Mouse (Mus musculus) CD4-positive, CD25-positive, alpha-beta regulatory T cell, adult 4 months (primary cell): Measurements from ENCODE around the gene Cog6. TPM values are rescaled to one million over a fixed set of nuclear protein-coding genes. Genes with fewer than 3 reads are reported as not detected.
"Not testable (repeated sequence)": the region's sequence is repeated elsewhere in the genome, so short reads cannot be mapped to it uniquely, and the experiment has no call there.

Experiments
- ATAC-seq: one replicate; pipeline ENCODE4 v1.8.0; 2017
- polyA plus RNA-seq, 2 experiments: library from polyadenylated mRNA; unstranded; fragments of 100-300 nt; shearing (Covaris generic); gene quantifications; one replicate each; pipeline ENCODE4 v1.2.1; 2017

Cog6 gene
- polyA plus RNA-seq, 2 experiments from 2014 or later = 21.3 to 27.9 TPM

DNA sequence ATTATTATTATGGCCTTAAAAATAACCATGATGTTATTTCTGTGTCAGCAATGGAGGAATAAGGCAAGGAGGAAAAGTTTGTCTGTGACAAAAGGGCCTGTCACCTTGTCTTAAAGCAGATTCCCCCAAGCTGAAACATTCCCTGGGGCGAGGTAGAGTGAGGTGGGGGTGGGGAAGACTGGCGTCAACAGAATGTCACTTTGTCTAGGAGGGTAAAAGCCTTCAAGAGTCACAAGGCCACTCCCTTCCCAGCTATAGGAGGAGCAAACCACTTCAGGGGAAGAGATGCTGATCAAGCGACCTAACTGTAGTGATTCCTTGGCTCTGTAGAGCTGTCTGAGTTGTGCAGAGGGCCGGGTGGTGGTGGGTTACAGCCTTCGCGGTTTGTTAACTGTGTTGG lies 14.5 kb upstream of the Cog6 start:
- no peak for ATAC-seq

DNA sequence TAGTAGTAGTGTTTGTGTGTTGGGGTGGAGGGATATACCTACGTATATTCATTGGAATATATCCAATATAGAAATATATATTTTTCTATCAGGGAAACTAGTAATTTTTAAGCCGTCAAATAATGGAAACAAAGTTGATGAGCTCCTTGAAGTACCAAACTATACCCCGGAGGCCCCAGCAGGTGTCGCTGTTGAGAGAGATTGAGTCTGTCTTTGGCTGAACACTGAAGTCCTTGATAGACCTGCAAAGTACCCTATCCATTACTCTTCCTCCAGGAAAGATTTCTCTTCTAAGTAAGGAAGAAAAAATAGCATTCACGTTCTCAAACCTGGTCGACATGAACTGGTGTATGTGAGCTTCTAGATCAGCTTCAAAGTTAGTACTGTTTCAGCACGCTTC lies 12.0 kb upstream of the Cog6 start:
- ATAC-seq = peak; percentile 73

DNA sequence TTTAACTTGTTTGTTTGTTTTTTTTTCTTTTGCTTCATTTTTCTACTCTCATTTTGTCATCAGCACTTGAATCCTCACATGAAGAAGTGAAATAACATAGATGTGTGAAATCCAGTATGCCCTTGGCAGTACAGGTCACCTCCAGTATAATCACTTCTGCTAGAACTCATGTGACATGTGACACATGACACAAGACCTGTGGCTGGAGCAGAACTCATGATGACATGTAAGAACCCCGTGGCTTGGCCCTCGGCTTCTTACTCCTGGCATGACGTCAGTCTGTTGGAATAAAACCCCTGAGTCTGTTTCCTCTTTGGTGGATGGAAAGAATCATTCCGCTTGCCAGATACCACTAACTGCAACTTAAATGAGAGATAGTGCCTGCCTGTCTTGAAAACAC lies 10.3 kb upstream of the Cog6 start:
- ATAC-seq = no peak

DNA sequence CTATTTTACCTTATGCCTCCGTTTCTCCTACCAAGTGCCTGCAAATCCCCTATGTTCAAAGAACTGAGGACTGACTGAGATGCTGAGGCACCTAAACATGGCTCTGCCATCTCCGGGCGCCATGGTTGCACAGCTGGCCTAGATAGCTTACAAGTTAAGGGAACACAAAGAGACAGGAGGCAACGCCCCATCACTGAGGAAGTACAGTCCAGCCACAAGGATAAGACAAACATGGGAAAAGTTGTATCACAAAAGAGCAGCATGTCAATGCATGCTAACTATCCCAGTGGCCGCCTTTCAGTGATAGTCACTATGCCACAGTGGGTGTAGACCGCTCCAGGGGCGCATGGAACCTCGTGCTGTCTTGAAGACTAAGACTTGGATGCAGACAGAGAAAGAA lies 9.6 kb downstream of the Cog6 start:
- ATAC-seq = no peak

DNA sequence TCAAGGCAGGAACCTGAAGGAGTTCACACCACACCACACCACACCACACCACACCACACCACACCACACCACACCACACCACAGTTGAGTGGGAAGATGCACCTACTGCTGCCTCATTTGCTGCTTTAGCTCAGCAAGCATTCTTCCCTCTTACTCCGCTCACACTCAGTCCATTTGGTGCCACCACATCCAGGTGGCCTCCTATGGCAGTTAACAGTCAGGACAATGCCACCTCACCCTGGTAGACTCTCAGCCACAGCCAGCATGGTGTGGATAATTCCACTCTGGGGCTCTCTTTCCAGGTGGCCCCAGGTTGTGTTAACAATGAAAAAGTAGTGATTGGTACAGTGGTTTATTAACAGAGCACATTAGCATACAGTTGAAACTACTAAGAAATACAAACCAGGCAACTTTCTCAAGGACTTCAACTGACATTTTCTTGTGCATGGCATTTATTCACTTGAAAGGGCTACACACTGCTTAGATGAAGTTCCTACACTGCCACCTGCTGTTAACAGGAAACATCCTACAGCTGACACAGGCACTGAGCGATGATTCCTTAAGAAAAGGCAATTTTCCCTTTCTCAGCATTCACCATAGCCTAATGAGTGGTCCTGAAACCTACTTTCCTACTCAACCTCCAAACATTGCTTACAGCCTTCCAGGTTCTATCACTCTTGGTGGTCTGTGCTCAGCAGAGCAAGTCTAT lies 12.5 kb downstream of the Cog6 start:
- peak; percentile 77 for ATAC-seq

DNA sequence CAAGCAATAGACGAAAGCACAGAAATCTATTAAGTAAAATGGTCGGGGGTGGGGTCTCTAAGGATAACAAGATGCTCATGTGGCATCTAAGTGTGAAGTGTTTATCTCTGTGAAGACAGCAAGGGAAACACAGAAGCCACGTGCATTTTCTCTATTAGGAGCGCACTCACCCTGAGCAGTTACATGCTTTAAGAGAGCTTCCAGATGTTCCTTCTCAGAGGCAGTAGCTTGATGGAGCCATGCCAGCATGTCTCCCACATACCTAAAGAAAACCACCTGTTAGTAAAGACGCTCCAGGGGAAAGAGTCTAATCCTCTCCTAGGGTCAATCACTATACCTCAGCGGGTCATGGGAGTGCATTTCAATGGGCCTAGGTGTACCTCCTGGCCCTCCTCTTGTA lies 15.0 kb downstream of the Cog6 start:
- ATAC-seq = no peak

DNA sequence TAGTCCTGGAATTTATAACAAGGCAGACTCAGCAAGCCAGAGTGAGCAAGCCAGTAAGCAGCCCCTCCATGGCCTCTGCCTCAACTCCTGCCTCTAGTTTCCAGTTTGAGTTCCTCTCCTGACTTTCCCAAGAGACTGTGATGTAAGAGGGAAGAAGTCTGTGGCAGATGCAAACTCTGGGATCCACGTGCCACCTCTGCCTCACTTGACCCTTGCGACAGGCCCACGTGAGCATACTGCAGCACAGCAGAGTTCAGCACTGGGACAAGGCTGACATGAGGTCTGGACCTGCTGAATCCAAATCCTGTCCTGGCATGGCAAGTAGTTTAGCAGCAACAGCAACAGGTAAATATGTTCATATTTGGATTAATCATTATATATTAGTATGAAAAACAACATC lies 17.0 kb downstream of the Cog6 start:
- no peak for ATAC-seq

DNA sequence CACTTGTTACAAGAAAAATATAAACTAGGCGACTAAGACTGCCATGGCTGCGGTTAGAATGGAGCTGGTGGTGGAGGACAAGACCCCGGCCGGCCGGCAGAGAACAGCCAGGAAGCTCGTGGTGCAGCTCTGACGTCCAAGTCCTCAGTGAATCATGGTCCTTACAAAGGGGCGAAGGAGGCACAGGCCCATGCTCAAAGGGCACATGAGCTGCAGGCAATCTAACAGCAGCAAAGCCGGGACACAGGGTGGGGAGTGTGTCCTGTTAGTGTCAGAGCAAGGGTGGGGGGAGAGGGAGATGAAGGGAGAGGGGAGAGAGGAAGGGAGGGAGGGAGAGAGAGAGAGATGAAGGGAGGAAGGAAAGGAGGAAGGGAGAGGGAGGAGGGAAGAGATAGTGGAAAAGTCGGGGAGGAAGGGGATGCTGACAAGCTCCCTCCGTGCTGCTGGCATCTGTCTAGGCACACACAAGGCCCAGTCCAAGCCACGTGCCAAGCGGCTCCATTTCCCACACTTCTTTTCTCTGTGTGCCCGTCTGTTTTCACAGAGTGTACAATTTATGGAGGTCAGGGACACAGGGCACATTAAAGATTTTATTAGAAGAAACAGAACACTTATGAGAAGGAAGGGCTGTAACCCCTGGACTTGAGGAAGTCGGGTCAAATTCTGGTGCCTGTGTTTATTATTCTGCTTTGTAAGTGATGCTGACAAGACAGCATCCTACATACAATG lies 17.9 kb downstream of the Cog6 start:
- ATAC-seq = no peak

DNA sequence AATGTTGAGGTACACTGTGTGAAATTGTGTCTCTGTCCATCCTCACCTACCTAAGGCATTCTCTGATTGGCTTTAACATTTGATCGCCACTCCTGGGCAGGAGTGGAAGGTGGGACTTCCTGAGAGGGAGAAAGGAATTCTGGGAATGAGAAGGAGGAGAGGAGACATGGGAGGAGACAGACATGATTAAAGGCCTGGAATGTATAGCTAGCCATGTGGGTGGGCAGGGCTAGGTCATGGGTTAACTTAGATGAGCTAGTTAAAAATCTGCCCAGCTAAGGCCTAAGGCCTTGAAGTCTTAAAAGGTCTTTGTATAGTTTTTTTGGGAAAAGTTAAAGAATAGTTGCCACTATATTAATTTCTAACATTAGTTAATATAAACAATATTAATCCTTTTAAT lies 19.7 kb downstream of the Cog6 start:
- no peak for ATAC-seq

DNA sequence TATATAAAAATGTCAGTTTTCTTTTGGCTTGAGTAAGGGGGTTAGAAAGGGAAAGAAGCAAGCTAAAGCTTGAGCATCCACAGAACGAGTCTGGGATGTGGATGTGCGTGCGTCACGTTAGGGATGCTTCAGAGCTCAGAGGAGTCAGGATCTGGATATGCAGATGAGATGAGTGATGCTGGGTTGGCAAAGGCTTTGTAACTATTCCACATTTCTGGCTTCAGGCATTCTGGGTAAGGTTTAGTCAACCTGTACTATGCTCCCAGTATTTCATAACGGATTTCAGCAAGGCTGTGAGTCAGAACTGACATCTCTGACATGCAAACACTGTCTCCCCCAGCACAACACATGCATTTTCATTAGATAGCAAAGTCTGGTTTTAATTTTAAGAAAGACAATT lies 20.4 kb downstream of the Cog6 start:
- ATAC-seq = no peak

DNA sequence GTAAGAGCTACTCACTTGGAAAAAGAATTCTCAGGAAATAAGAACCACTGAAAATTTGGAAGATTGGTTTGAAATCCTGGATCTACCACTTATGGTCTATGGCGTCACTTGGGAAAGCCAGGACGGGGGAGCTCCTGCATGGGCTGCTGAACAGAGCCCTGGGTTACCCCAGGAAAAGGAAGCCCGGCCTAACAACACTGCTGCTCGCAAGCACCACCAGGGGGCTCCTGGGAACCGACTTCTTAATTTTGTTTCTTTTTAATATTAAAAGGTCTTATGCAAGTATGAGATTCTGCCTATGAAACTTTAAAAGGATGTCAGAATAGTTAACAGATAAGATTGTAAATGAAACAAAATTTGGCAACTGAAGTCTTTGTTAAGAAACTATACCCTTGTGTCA lies 22.4 kb downstream of the Cog6 start:
- no peak for ATAC-seq

DNA sequence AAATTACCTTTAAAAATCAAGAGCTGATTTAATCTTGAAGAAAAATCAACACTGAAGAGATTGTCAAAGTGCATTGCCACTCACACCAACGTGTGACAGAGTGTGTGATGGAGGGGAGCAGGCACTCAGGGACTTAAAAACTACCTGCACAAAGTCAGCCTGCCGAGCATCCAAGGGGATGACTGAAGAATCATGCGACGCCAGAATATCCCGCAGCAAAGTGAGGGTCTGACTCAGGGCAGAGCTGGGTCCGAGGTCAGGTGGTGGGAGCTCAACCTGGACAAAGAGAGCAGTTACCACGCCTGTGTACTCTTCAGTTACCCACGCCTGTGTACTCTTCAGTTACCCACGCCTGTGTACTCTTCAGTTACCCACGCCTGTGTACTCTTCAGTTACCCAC lies 23.7 kb downstream of the Cog6 start:
- ATAC-seq = no peak

DNA sequence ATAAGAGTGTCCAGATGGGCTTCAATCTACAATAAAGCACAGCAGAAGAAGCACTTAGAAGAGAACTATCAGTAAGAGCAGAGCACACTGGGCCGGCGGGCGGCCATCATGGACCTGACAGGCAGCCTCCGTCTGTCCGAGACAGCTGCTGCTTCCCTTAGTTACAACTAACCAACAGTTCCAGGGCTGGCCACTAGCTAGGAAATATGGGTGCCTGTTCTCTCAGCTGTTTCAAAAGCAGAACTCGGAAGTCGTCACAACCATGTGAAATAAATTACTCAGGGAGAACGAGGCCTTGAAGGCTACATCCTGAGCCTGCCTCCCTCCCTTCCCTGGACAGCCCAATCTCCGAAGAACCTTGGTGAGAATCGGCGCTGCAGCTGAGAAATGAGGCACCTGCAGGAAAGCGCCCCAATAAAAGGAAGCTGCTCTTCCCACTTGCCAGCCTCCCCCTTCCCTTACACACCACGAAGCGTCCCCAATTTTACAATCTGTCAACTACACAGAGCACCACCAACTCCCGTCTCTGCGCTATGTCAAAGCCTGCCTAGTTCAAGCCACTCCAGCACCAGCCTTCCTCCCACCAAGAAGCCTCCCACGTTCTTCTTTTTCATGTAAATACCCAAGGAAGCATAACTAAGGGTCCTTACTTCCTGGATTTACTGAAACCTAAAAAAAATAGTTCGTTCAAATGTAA lies 26.8 kb downstream of the Cog6 start:
- ATAC-seq = peak; percentile 74

DNA sequence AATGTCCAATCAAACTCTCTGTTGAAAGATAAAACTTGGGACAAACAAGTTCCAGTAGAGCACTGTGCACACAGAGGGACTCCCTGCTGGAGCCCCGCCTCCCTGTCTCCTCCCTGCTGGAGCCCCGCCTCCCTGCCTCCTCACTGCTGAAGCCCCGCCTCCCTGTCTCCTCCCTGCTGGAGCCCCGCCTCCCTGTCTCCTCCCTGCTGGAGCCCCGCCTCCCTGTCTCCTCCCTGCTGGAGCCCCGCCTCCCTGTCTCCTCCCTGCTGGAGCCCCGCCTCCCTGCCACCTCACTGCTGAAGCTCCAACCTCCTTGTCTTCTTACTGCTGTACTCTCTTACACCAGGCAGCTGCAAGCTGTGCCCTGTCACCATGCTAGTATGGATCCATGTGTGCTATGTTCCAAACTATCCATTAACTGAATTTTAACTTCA lies 31.5 kb downstream of the Cog6 start:
- ATAC-seq = not testable (repeated sequence)

DNA sequence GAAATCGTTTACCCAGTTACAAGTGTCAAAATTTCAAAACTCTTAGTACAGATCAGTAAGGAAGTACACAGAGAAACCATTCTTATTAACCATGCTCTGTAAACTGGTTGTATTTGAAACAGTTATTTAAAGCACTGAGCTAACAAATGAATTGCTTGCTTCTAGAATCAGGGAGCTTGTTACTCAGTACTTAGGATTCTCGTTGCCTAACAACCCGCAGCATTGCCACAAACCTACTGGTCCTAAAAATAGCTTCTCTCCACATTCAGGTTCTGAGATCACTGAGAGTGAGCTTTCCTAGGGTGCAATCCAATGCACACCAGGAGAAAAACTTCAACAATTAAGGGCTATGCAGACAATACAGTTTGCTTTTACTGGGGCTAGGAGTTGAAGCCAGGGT lies 33.3 kb downstream of the Cog6 start:
- no peak for ATAC-seq

DNA sequence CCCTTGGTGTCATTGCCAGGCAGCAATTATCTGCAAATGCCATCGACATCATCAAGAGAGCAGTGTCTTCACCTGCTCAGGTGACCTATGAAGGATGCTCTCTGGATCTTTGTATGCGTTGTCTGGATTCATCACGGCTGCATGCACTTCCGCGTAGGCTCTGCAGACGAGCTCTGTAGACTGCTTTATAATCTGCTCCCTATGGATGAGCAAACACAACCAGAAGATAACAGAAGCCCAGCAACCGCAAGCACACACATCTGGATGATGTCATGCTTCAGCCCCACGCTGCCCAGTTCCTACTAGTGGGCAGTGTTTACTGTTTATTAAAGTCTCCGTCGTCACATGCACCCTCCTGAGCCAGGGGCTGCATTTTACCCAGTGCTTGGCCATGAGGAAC lies 34.0 kb downstream of the Cog6 start:
- no peak for ATAC-seq

DNA sequence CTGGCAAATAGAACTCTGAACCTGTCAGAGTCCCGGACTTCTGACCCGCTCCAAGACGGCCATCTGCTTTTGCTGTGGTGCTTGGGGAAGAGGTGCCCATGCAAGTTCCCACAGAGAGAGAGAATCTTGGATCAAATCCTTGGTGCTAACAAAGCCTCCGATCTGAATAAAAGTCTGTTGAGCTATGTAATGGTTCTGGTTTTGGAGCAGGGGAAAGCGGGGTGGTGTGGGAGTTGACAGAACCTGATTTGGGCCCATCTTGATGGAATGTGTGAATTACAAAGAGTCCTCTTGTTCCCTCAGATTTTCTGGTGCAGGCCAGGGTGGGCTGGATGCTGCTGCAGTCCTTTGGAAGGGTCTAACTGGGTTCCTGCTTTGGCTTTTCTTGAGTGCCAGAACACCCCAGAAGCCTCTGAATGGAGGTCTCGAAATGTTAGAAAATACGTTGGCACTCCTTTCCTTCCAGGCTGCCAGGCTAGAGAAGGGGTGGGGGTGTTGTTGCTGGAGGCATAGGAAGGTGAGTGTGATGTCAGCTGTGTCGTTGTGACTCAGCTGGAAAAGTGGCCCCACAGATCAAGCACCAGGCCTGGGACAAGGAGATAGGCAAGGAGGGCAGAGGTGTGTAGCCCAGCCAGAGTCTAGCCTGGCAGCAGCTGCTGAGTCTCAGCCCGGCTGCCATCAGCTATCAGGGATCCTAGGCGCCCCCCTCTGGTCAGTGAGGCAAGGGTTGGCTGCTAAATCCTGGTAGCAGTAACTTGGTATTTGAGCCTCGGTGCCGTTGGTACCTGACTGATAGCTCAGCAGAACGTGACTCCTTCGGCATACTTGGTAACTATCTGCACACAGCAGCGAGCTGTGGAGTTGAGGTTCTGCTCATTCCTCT lies 42.1 kb downstream of the Cog6 start:
- peak; percentile 94 for ATAC-seq

DNA sequence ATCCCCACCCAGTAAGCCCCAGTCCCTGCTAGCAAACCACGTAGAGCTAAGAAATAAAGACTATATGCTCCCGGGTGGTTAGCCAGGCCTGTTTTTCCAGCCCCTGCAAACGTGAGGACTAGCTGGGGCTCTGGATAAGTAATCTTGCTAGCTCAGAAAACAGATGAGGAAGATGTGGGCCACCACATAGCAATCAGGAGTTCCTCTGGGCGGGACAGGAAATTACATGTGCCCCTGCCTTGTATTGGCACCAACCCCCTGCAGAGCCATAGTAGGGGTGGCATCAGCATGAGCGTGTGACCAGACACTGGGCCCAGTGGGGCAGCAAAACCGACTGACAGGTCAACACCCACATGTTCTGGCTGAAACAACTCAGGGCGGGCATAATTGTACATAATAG lies 44.1 kb downstream of the Cog6 start:
- ATAC-seq = no peak

DNA sequence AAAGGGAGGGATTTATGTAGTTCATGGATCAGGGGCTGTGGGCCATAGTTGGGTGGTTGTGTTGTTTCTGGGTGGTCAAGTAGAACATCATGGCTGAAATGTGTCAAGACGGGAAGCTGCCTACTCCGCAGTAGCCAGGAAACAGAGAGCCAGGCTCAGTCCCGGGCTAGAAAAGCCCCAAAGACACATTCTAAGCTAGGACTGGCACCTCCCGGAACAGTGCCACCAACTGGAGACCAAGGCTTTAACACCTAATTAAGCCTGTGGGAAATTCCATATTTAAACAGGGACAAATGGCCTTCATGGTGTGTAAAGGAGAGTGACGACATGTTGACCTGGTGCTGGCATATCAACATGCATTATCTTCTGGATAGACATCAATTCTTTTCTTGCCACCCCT lies 50.0 kb downstream of the Cog6 start:
- peak; percentile 45 for ATAC-seq

DNA sequence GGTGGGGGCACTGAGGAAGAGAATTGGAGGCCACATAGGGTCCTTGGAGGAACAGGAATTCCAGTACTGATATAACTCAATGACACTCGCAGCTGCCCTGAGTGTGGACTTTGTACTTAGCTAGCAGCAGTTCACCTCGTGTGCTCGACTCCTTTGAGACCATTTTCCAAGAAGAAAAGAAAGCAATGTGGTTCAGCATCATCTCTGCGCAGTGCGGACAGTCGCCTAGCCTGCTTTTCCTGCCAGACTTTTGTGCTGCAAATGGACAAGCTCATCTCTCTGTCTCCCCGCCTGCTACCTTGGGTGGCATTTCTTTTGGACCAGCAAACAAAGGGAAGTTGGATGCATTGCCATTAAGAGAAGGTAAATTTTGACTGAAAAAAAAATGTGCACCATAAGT lies 52.8 kb downstream of the Cog6 start:
- no peak for ATAC-seq

DNA sequence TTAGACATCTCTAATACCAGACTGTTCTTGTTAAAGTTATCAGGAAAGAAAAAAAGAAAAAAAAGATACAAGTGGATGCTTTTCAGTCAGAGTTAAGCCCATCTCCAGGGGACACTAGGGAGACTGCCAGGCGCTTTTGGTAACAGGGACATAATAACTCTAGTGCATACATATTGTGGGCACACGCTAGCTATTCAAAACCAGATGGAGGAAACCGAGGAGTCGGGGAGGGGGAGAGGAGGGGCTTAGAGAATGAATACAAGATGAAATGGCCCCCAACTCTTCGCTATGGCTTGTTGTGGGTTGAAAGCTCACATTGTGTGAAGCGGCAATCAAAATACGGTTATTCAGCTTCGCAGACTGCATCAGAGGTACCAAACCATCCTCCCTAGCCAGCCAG lies 53.6 kb downstream of the Cog6 start:
- no peak for ATAC-seq

DNA sequence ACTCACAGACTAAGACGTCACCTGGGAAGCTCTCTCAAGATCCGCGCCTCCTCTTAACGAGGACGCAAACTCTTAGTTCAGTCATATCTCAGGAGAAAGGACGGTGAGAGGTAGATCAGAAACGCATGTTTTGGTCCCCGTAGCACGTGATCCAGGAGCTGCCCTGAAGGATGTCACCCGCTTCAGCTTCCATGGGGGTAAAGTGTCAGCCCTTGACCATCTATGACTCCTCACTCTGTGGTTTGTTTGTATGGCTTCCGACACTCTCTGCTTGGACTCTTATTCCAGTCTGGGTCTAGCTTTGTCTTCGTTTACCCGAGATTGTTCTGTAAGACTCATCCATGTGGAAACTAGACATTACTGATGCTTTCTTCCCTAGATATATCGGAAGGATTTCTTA lies 54.6 kb downstream of the Cog6 start:
- ATAC-seq = no peak

DNA sequence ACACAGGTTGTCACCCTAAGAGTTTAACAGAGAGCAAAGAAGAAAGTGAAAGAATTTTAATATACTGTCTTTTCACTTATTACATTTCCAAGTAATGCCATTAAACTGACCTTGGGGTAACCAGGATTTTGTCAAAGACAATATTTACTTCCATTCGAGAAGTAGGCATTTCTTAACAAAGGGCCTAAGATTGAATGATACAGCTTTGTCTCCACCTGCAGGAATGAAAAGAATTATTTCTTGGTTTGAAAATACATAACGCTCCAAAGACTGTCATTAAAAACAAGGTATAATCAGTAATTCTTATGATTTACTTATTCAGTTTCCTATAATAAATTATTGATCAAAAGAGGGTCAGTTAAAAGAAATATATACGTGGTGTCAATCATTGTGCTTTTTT lies 55.4 kb downstream of the Cog6 start:
- no peak for ATAC-seq
